Mouse (Mus musculus): ENCODE measurements at regions not wholly inside any gene's neighbourhood (a gene's known extent, or its start where the extent isn't known, plus 50 kb on each side); places are given as distances from the start of the nearest gene placed in this dataset.

- TF ChIP-seq CTCF (IDR thresholded peaks at IDR 0.05; ENCODE audit: low read depth) (no peak), EP300 (optimal IDR thresholded peaks at IDR 0.05) (no peak)
Measured at GRCm38 (mm10) chr2:75014994-75015728, 189.6 kb downstream of the Mtx2 start.

Measured in stomach, postnatal 0 days (tissue).